Mouse (Mus musculus): ENCODE data around the gene Kansl1l. TPM values are rescaled to one million over a fixed set of nuclear protein-coding genes. Genes with fewer than 3 reads are reported as not detected.

Gene Kansl1l
- polyA plus RNA-seq, 1 experiment, result 5.0 TPM

DNA sequence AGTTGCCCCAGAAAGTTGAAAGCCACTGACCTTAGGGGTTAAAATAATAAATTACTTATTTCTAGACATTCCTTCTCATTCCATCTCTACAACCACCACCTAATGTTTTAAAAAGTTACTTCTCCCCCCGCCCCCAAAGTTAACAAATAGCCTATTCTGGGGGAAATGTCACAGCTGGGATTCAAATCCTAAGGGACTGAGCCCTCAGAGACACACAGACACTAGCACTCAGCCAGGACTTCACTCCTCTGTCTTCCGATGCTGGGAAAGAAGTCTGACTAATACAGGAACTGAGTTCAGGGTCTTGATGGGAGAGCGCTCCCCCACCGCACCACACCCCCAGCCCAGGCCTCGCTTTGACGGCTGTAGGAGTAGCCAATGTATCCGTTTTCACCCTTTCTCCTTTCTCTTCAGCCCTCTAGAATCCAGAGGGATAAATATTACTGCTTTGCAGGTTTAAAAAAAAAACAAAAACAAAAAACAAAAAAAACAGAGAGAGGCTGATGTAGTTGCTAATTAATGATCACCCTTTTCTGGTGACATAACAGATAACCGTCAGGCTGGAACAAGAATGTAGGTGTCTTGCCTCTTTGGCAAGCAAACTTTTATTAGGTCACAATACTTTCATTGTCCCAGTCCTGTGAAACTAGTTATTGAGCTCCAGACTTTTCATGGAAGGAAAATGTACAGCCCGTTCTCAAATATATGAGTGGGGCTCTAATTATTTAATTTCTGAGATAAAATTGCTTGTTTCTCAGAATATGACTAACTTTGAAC, 14.7 kb upstream of the Kansl1l start:
- Histone ChIP-seq H3K27ac (ENCODE audit: control insufficient read depth, insufficient read depth, low read depth, low read length, poor library complexity) (no peak overlapping the region), H3K4me3 (replicated peaks; ENCODE audit: control insufficient read depth, low read depth, low read length) (no peak overlapping the region), H3K4me1 (ENCODE audit: control insufficient read depth, insufficient read depth, low read length) (no peaks in the 10 kb centered on the region)
- 89% methylated on average over 9 of the region's 9 CpGs for WGBS
- TF ChIP-seq POLR2A (IDR thresholded peaks at IDR 0.05; ENCODE audit: borderline replicate concordance, control insufficient read depth, low read depth, low read length) (no peak), CTCF (IDR thresholded peaks at IDR 0.05; ENCODE audit: control insufficient read depth, insufficient read depth, low read length) (no peak)

DNA sequence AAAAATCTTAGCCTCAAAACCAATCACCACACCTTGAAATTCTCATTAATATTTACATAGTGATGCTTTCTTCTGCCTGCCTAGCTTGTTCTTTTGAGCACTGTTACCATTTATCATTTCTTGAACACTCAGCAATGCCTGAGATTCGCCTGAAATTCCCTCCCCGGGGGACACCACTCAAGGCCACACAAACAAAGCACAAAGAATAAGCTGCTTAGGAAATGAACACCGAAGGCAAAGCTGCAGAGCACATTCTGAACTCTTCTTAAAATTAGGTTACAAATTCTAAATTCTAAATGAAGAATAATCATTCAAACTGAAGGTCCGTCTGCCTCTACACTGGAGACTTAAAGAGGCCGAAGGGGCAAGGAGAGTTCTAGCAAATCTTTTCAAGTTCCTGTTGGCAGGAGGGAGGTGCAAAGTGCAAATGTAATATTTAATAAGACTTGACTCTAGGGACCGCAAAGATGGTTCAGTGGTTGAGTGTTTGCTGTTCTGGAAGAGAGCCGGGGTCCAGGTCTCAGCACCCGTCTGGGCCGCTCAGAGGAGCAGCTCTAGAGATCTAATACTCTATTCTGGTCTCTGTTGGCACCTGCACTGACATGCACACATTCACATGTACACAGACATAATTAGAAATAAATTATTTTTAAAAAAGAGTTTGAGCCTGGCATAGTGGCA, 12.2 kb upstream of the Kansl1l start:
- H3K4me3 ChIP-seq (replicated peaks; ENCODE audit: control insufficient read depth, low read depth, low read length), result no peak overlapping the region
- 87% methylated on average over 9 of the region's 9 CpGs for WGBS
- no peak for TF ChIP-seq POLR2A (IDR thresholded peaks at IDR 0.05; ENCODE audit: borderline replicate concordance, control insufficient read depth, low read depth, low read length)
- TF ChIP-seq CTCF (IDR thresholded peaks at IDR 0.05; ENCODE audit: control insufficient read depth, insufficient read depth, low read length), result no peak
- H3K27ac ChIP-seq (ENCODE audit: control insufficient read depth, insufficient read depth, low read depth, low read length, poor library complexity), result no peak overlapping the region
- no peaks in the 10 kb centered on the region for H3K4me1 ChIP-seq (ENCODE audit: control insufficient read depth, insufficient read depth, low read length)

DNA sequence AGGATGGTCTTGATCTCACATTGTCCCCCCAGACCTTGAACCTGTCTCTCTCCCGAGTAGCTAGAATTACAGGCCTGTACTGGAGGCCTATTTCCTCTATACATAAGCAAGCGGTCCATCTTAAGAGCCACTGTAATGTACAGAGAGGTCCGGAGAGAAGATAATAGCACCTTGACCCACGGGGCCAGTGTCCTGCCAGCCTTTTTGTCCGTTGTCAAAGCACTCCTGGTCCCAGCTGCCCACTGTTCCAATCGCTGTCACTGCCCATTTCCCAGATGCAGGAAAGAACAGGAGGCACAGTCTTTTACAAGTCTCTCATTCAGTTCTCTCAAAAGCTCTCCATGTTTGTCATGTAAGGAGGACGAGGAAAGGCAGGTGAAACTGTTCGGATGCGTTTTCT, 4.6 kb upstream of the Kansl1l start:
- Histone ChIP-seq H3K27ac (ENCODE audit: control insufficient read depth, insufficient read depth, low read depth, low read length, poor library complexity) (no peak overlapping the region), H3K4me1 (ENCODE audit: control insufficient read depth, insufficient read depth, low read length) (no peaks in the 10 kb centered on the region), H3K4me3 (replicated peaks; ENCODE audit: control insufficient read depth, low read depth, low read length) (no peak overlapping the region)
- TF ChIP-seq POLR2A (IDR thresholded peaks at IDR 0.05; ENCODE audit: borderline replicate concordance, control insufficient read depth, low read depth, low read length), result no peak
- no peak for TF ChIP-seq CTCF (IDR thresholded peaks at IDR 0.05; ENCODE audit: control insufficient read depth, insufficient read depth, low read length)
- 88% methylated on average over 9 of the region's 9 CpGs for WGBS

DNA sequence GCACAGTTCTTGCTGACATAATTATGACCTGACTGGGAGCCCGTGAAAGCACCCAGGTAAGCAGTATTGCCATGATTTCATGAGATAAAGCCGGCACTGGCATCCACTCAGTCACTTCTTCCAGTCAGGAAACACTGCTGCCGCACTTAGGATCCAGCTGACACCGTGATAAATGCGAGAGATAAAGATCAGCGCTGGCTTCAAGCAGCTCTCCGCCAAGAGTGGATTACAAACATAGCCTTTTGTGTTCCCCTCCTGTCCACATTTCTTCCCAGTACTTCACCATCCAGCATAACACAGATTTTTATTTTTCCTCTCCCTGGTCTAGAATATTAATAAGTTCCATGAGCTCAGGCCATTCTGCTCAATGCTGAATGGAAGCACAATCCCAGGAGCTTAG, 2.9 kb upstream of the Kansl1l start:
- no peaks in the 10 kb centered on the region for H3K4me1 ChIP-seq (ENCODE audit: control insufficient read depth, insufficient read depth, low read length)
- no peak overlapping the region for H3K27ac ChIP-seq (ENCODE audit: control insufficient read depth, insufficient read depth, low read depth, low read length, poor library complexity)
- 38% methylated on average over 7 of the region's 7 CpGs for WGBS
- no peak overlapping the region for H3K4me3 ChIP-seq (replicated peaks; ENCODE audit: control insufficient read depth, low read depth, low read length)
- TF ChIP-seq CTCF (IDR thresholded peaks at IDR 0.05; ENCODE audit: control insufficient read depth, insufficient read depth, low read length) (no peak), POLR2A (IDR thresholded peaks at IDR 0.05; ENCODE audit: borderline replicate concordance, control insufficient read depth, low read depth, low read length) (no peak)

DNA sequence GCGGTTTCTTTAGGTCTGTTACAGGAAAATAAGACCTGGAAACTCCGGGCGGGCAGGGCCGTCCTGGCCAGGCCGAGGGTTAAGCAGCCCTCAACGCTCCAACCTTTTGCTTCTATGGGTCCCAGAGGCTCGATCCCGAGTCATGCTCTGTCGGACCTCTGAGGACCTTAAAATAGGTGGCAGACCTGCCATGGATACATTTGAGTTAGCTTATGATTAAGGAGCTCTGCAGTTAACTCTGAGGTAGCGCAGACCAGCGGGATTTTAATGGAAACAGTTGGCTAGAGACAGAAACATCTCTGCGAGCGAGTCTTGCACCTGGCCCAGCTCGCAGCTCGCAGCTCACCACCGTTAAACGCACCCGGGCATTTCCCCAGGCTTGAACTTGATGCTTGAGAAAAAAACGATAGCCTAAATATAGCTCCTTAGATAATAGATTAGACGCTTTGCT, 528 bp upstream of the Kansl1l start:
- peak overlapping the region; percentile 60 for H3K4me3 ChIP-seq (replicated peaks; ENCODE audit: control insufficient read depth, low read depth, low read length)
- TF ChIP-seq CTCF (IDR thresholded peaks at IDR 0.05; ENCODE audit: control insufficient read depth, insufficient read depth, low read length) (no peak), POLR2A (IDR thresholded peaks at IDR 0.05; ENCODE audit: borderline replicate concordance, control insufficient read depth, low read depth, low read length) (no peak)
- peaks cover 3% of the 10 kb centered on the region for H3K4me1 ChIP-seq (ENCODE audit: control insufficient read depth, insufficient read depth, low read length)
- peak overlapping the region; percentile 91 for H3K27ac ChIP-seq (ENCODE audit: control insufficient read depth, insufficient read depth, low read depth, low read length, poor library complexity)
- under 1% methylated on average over 20 of the region's 20 CpGs for WGBS

DNA sequence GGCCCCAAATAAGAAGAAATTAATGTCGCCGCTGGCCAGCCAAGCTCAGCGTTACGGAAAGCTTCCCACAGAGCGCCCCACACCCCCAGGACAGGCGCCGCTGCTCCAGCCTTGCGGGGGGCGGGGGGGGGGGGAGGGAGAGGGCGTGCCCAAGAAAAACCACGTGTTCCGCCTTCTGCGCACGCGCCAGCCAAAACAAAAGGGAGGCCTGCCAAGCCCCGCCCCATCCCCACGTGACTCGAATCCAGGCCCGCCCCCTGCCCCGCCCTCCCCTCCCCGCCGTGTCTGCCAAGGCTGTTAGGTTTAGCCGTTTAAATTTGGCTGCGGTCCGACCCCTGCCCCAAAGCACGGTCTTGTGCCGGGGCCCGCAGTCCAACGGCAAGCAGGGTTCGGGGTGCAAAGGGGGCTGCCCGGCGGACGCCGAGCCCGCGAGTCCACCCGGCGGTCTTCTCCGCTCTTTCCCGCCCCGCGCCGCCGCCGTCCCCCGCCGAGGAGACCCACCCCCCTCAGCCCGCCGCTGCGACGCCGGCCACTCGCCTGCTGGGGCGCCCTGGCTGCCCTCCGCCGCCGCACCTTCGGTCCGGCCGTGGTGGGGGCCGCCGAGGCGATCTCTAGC, 417 bp downstream of the Kansl1l start:
- under 1% methylated on average over 61 of the region's 63 CpGs for WGBS
- TF ChIP-seq CTCF (IDR thresholded peaks at IDR 0.05; ENCODE audit: control insufficient read depth, insufficient read depth, low read length) (no peak), POLR2A (IDR thresholded peaks at IDR 0.05; ENCODE audit: borderline replicate concordance, control insufficient read depth, low read depth, low read length) (no peak)
- Histone ChIP-seq H3K4me1 (ENCODE audit: control insufficient read depth, insufficient read depth, low read length) (peaks cover 3% of the 10 kb centered on the region), H3K27ac (ENCODE audit: control insufficient read depth, insufficient read depth, low read depth, low read length, poor library complexity) (peak overlapping the region; percentile 99), H3K4me3 (replicated peaks; ENCODE audit: control insufficient read depth, low read depth, low read length) (peak overlapping the region; percentile 98)

DNA sequence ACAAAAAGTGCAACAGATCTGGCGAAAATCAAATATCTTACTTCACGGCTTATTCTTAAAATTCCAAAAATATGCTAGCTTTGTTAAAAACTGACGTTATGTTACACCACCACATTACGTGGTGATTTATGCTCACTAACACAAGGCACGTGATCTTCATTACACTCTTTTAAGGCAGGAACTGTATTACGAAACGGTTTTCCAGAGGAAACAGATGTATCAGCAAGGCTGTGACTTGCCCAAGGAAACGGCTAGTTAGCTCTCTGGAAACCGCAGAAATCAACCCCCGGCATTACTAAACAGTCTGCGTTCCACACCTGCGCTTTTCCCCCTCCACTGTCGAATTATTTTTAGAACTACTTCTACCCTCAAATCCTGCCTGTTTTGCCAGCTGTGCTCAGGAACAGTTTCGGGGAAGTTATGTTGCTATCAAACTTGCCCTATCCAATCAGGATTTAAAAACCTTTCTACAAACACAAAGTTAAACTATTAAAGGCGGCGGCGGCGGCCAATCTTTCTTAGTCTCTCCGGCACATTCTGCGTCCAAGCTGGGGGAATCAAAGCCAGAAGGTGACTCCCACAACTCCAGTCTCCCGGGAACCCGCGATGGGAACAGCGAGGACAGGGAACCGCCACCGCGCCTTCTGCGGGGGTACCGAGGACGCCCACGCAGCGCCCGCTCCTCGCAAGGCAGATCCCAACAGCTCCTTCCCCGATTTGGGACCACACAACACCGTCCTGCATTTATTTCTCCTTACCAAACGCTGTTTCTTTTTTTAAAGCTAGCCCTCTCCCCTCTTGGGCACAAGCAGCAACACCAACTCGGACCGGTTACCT, 1.2 kb downstream of the Kansl1l start:
- under 1% methylated on average over 39 of the region's 39 CpGs for WGBS
- H3K27ac ChIP-seq (ENCODE audit: control insufficient read depth, insufficient read depth, low read depth, low read length, poor library complexity), result peak overlapping the region; percentile 96

More for the DNA sequence above, 1.2 kb downstream of the Kansl1l start:
- no peak for TF ChIP-seq POLR2A (IDR thresholded peaks at IDR 0.05; ENCODE audit: borderline replicate concordance, control insufficient read depth, low read depth, low read length)
- no peak for TF ChIP-seq CTCF (IDR thresholded peaks at IDR 0.05; ENCODE audit: control insufficient read depth, insufficient read depth, low read length)
- Histone ChIP-seq H3K4me3 (replicated peaks; ENCODE audit: control insufficient read depth, low read depth, low read length) (peak overlapping the region; percentile 98), H3K4me1 (ENCODE audit: control insufficient read depth, insufficient read depth, low read length) (peaks cover 3% of the 10 kb centered on the region)
